Mouse (Mus musculus) macrophage (primary cell): ENCODE results near the gene Ptprm. TPM values are rescaled to one million over a fixed set of nuclear protein-coding genes. Genes with fewer than 3 reads are reported as not detected.

ENCODE experiments used
- H3K27ac ChIP-seq: fragments of 350-480 bp; formaldehyde crosslinking; 2 replicates; pipeline ENCODE4 v1.9.0; 2021
- H3K36me3 ChIP-seq: fragments of 350-480 bp; formaldehyde crosslinking; 2 replicates; pipeline ENCODE4 v1.9.0; 2021; ENCODE audit errors: inconsistent target
- H3K4me3 ChIP-seq: fragments of 350-480 bp; formaldehyde crosslinking; 2 replicates; pipeline ENCODE4 v1.9.0; 2021; ENCODE audit errors: inconsistent target
- H3K79me2 ChIP-seq: fragments of 350-480 bp; formaldehyde crosslinking; 2 replicates; pipeline ENCODE4 v1.9.0; 2021; ENCODE audit errors: inconsistent target
- WGBS: methylation state at CpG from one replicate; pipeline ENCODE4 v1.1.7; 2026; ENCODE audit warnings: inconsistent platforms; ENCODE audit not compliant: missing documents; 5-methylcytosine and 5-hydroxymethylcytosine counted together
- polyA plus RNA-seq: library from polyadenylated mRNA; stranded (reverse); fragments of 250-400 nt; gene quantifications from 3 replicates; pipeline ENCODE4 v1.2.4, GENCODE M21; 2018; ENCODE audit warnings: inconsistent platforms

Gene Ptprm
- polyA plus RNA-seq, 1 experiment from 2014 or later = 2.2 TPM

DNA sequence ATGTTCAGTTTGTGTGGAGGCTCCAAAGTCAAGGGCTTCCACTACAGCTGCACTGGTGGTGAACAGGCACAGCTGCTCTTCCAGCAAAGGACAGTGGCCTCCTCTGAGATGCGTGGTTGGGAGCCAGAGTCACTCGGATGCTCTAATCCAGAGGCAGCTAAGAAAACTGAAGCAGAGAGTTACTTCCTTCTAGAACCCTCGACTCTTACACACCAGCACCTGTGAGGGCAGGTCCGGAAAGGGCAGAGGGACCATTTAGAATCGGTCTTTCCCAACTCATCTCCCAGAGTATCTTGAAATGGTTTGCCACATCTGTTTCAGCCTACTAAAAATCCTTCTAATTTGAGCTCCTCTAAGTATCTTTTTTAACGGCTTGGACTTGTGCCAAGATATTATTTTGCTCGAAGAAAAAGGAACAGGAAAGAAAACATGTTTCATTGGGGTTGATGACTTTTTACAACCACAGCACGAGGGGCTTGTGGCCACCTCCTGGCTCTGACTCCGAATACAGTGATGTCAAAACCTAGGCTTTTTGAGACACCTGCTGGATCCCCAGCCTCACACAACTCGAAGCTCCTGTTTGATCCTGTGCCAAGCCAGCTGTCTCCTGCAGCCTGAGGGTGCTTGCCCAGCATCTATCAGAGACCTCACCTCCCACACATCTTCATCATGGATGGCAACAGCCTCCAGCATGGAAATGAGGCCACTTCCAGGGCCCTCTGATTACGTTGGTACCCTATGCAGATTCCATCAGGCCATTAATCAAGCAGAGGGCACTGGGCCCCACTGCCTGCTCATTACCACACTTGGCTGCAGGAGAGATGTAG, 652.7 kb downstream of the Ptprm start:
- H3K36me3 ChIP-seq = no peaks in the 10 kb centered on the region
- WGBS = 14% methylated on average over 11 of the region's 11 CpGs
- H3K4me3 ChIP-seq = no peak overlapping the region
- 0 out of 2 replicates have a peak overlapping the region, but pooled peaks have one; percentile 7 for H3K27ac ChIP-seq
- H3K79me2 ChIP-seq = no peaks in the 10 kb centered on the region

- H3K79me2 ChIP-seq = no peaks in the 10 kb centered on the region
- H3K36me3 ChIP-seq = no peaks in the 10 kb centered on the region
- H3K4me3 ChIP-seq = no peak overlapping the region
- no peak overlapping the region for H3K27ac ChIP-seq
- 97% methylated on average over 5 of the region's 5 CpGs for WGBS
Observed at GRCm38 (mm10) chr17:66699896-66700295, 654.4 kb downstream of the Ptprm start.

DNA sequence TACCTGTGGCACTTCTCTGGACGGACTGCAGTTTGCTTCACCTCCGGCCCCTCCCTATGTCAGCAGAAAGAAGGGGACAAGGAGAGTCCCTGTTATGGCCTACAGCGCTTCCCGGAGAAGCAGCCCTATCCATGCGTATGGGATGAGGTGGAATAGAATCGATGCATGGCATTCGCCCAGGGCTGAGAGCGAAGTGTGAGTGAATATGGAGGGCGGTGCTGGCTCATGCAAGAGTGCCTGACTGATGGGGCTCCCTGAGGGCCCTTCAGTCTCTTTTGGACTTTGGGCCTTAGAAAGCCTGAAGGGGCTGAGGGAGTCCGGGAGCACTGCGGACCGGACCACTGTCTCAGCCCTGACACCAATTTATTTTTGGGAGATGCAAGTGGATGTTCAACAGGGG, 656.6 kb downstream of the Ptprm start:
- H3K79me2 ChIP-seq = no peaks in the 10 kb centered on the region
- H3K27ac ChIP-seq = no peak overlapping the region
- H3K4me3 ChIP-seq = no peak overlapping the region
- 92% methylated on average over 12 of the region's 12 CpGs for WGBS
- H3K36me3 ChIP-seq = no peaks in the 10 kb centered on the region

DNA sequence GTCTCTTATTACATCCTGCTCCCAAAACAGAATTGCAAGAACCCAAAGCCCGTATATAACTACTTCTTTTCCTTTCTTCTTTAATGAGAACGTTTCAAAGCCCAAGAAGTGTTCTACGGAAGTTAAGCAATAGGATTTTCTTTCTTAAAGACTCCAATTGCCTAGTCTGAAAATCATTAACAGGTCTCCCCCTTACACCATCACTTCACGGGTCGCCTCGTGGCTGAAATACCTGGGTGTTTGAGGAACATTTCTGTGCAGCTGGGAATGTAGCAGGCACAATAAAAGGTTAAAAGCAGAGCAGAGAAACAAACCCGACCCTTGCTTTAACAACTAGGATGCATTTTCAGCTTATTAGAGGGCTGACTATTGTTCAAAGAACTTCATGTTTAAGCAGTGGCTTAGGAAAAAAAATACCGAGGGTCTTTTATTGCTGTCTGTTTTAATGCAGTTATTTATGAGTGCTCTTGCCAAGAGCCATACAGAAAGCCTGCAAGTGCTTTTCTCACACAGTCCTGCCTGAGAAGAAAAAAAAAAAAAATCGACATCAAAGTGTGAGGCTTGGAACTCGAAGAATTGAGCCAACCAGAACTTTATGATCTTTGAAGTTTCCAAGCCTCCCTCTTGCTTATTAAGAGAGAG, 657.6 kb downstream of the Ptprm start:
- Histone ChIP-seq H3K27ac (no peak overlapping the region), H3K36me3 (no peaks in the 10 kb centered on the region), H3K79me2 (no peaks in the 10 kb centered on the region), H3K4me3 (no peak overlapping the region)
- 83% methylated on average over 10 of the region's 10 CpGs for WGBS

- WGBS = 64% methylated on average over 4 of the region's 4 CpGs
- Histone ChIP-seq H3K79me2 (no peaks in the 10 kb centered on the region), H3K27ac (no peak overlapping the region), H3K4me3 (no peak overlapping the region), H3K36me3 (no peaks in the 10 kb centered on the region)
Observed at GRCm38 (mm10) chr17:66694326-66694725, 659.9 kb downstream of the Ptprm start.

GRCm38 (mm10) chr17:66693676-66694304, 660.5 kb downstream of the Ptprm start:
- WGBS = 77% methylated on average over 21 of the region's 21 CpGs
- no peaks in the 10 kb centered on the region for H3K79me2 ChIP-seq
- H3K36me3 ChIP-seq = no peaks in the 10 kb centered on the region
- no peak overlapping the region for H3K4me3 ChIP-seq
- no peak overlapping the region for H3K27ac ChIP-seq

- Histone ChIP-seq H3K36me3 (no peaks in the 10 kb centered on the region), H3K4me3 (no peak overlapping the region), H3K79me2 (no peaks in the 10 kb centered on the region), H3K27ac (no peak overlapping the region)
- 97% methylated on average over 16 of the region's 16 CpGs for whole genome bisulfite sequencing
Observed at GRCm38 (mm10) chr17:66692941-66693675, 661.1 kb downstream of the Ptprm start.

GRCm38 (mm10) chr17:66688179-66688578, 666.1 kb downstream of the Ptprm start:
- Histone ChIP-seq H3K27ac (no peak overlapping the region), H3K4me3 (no peak overlapping the region), H3K79me2 (no peaks in the 10 kb centered on the region), H3K36me3 (no peaks in the 10 kb centered on the region)
- 91% methylated on average over 9 of the region's 9 CpGs for WGBS

- no peaks in the 10 kb centered on the region for H3K36me3 ChIP-seq
- H3K79me2 ChIP-seq = no peaks in the 10 kb centered on the region
- WGBS = 88% methylated on average over 4 of the region's 4 CpGs
- no peak overlapping the region for H3K4me3 ChIP-seq
- no peak overlapping the region for H3K27ac ChIP-seq
Observed at GRCm38 (mm10) chr17:66687543-66687942, 666.7 kb downstream of the Ptprm start.

- Histone ChIP-seq H3K36me3 (no peaks in the 10 kb centered on the region), H3K27ac (no peak overlapping the region), H3K79me2 (no peaks in the 10 kb centered on the region), H3K4me3 (no peak overlapping the region)
- WGBS = 94% methylated on average over 25 of the region's 25 CpGs
Observed at GRCm38 (mm10) chr17:66686701-66687489, 667.4 kb downstream of the Ptprm start.

DNA sequence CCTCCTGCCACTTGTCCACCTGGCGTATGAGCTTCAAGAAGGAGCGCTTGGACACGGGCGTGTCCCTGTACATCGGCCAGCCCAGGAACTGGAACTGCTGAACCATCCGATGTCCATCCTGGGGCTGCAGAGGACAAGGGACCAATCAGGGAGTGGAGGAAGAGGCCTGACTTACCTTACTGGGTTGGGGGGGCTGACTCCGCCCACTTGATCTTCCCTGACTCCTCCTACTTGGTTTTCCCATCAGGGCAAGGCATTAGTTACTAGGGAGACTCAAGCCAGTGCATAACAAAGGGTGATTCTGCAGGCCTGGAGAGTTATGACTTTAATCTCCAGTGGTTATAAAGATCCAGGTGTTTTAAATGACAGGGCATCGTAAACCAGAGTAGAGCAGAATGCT, 670.8 kb downstream of the Ptprm start:
- Histone ChIP-seq H3K36me3 (no peaks in the 10 kb centered on the region), H3K4me3 (no peak overlapping the region), H3K27ac (no peak overlapping the region), H3K79me2 (no peaks in the 10 kb centered on the region)
- 89% methylated on average over 8 of the region's 8 CpGs for WGBS

DNA sequence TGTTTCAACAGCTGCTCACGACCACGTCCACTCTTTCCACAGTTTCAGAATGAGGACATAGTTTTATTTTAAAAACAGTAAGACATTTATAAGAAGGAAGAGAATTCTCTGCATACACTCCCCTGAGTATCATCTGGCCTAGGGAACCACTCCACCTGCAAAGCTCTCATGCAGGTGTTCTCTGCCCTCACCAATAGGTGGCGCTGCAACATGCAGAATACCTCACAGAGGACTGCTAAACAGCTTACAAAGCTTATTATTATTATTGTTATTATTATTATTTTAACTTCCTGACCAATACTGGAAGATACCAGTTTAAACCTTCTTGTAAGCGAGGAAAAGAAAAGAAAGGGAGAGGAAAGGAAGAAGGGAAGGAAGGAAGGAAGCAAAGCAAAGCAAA, 673.6 kb downstream of the Ptprm start:
- no peak overlapping the region for H3K27ac ChIP-seq
- no peaks in the 10 kb centered on the region for H3K36me3 ChIP-seq
- H3K4me3 ChIP-seq = no peak overlapping the region
- 45% methylated on average over 4 of the region's 4 CpGs for WGBS
- H3K79me2 ChIP-seq = no peaks in the 10 kb centered on the region

- H3K27ac ChIP-seq = no peak overlapping the region
- 91% methylated on average over 1 of the region's 2 CpGs for WGBS
- no peaks in the 10 kb centered on the region for H3K36me3 ChIP-seq
- no peak overlapping the region for H3K4me3 ChIP-seq
- H3K79me2 ChIP-seq = no peaks in the 10 kb centered on the region
Observed at GRCm38 (mm10) chr17:66674667-66675066, 679.6 kb downstream of the Ptprm start.

GRCm38 (mm10) chr17:66671715-66672230, 682.5 kb downstream of the Ptprm start:
- Histone ChIP-seq H3K79me2 (no peaks in the 10 kb centered on the region), H3K36me3 (no peaks in the 10 kb centered on the region), H3K27ac (no peak overlapping the region), H3K4me3 (no peak overlapping the region)
- WGBS = 87% methylated on average over 14 of the region's 16 CpGs
